Mouse (Mus musculus): Measurements from ENCODE around the gene Trim17. TPM values are rescaled to one million over a fixed set of nuclear protein-coding genes. Genes with fewer than 3 reads are reported as not detected.

The Trim17 gene
- polyA plus RNA-seq, 1 experiment from 2014 or later = 0.57 TPM

- Histone ChIP-seq H3K27ac (peak overlapping the region; percentile 74), H3K4me3 (peak overlapping the region; percentile 42), H3K4me1 (replicated peaks) (peaks cover 8% of the 10 kb centered on the region), H3K27me3 (no peaks in the 10 kb centered on the region), H3K4me2 (peak overlapping the region; percentile 61), H3K36me3 (peaks cover 22% of the 10 kb centered on the region), H3K9ac (peak overlapping the region; percentile 38; the same call in 1 of the 2 replicates), H3K9me3 (replicated peaks) (no peaks in the 10 kb centered on the region)
- WGBS = 26% methylated on average over 20 of the region's 20 CpGs
- no peak; the same call in 1 of the 2 replicates for ATAC-seq (replicated peaks; ENCODE audit: insufficient number of reproducible peaks, insufficient read depth, low FRiP score, low read depth)
Observed at GRCm38 (mm10) chr11:58927790-58928651, 26.5 kb upstream of the Trim17 start.

GRCm38 (mm10) chr11:58929055-58929454 lies 25.4 kb upstream of the Trim17 start:
- 66% methylated on average over 4 of the region's 4 CpGs for WGBS
- H3K4me2 ChIP-seq = no peak overlapping the region
- H3K27me3 ChIP-seq = no peaks in the 10 kb centered on the region
- ATAC-seq (replicated peaks; ENCODE audit: insufficient number of reproducible peaks, insufficient read depth, low FRiP score, low read depth) = no peak
- H3K4me3 ChIP-seq = no peak overlapping the region
- H3K9me3 ChIP-seq (replicated peaks) = no peaks in the 10 kb centered on the region
- H3K9ac ChIP-seq = no peak overlapping the region
- H3K27ac ChIP-seq = no peak overlapping the region
- H3K36me3 ChIP-seq = peaks cover 33% of the 10 kb centered on the region
- peaks cover 8% of the 10 kb centered on the region for H3K4me1 ChIP-seq (replicated peaks)

- H3K4me3 ChIP-seq = no peak overlapping the region
- H3K9ac ChIP-seq = no peak overlapping the region
- no peak overlapping the region for H3K27ac ChIP-seq
- H3K4me1 ChIP-seq (replicated peaks) = peaks cover 8% of the 10 kb centered on the region
- no peak for ATAC-seq (replicated peaks; ENCODE audit: insufficient number of reproducible peaks, insufficient read depth, low FRiP score, low read depth)
- H3K27me3 ChIP-seq = no peaks in the 10 kb centered on the region
- WGBS = 49% methylated on average over 3 of the region's 3 CpGs
- H3K9me3 ChIP-seq (replicated peaks) = no peaks in the 10 kb centered on the region
- no peak overlapping the region for H3K4me2 ChIP-seq
- peaks cover 38% of the 10 kb centered on the region for H3K36me3 ChIP-seq
Observed at GRCm38 (mm10) chr11:58929641-58930040, 24.8 kb upstream of the Trim17 start.

GRCm38 (mm10) chr11:58930254-58930653 lies 24.2 kb upstream of the Trim17 start:
- Histone ChIP-seq H3K4me1 (replicated peaks) (peaks cover 8% of the 10 kb centered on the region), H3K4me3 (no peak overlapping the region), H3K27me3 (no peaks in the 10 kb centered on the region), H3K27ac (no peak overlapping the region), H3K36me3 (peaks cover 42% of the 10 kb centered on the region), H3K9ac (no peak overlapping the region), H3K4me2 (no peak overlapping the region), H3K9me3 (replicated peaks) (no peaks in the 10 kb centered on the region)
- no peak for ATAC-seq (replicated peaks; ENCODE audit: insufficient number of reproducible peaks, insufficient read depth, low FRiP score, low read depth)
- WGBS = 84% methylated on average over 3 of the region's 3 CpGs

GRCm38 (mm10) chr11:58931576-58931975 lies 22.9 kb upstream of the Trim17 start:
- no peak overlapping the region for H3K4me2 ChIP-seq
- H3K27me3 ChIP-seq = no peaks in the 10 kb centered on the region
- no peak overlapping the region for H3K4me3 ChIP-seq
- H3K36me3 ChIP-seq = peaks cover 50% of the 10 kb centered on the region
- no peak overlapping the region for H3K27ac ChIP-seq
- WGBS = 65% methylated on average over 4 of the region's 4 CpGs
- H3K9me3 ChIP-seq (replicated peaks) = no peaks in the 10 kb centered on the region
- no peak overlapping the region for H3K9ac ChIP-seq
- H3K4me1 ChIP-seq (replicated peaks) = peaks cover 14% of the 10 kb centered on the region
- ATAC-seq (replicated peaks; ENCODE audit: insufficient number of reproducible peaks, insufficient read depth, low FRiP score, low read depth) = no peak

GRCm38 (mm10) chr11:58937909-58938308 lies 16.6 kb upstream of the Trim17 start:
- peak overlapping the region; percentile 95 for H3K4me2 ChIP-seq
- no peaks in the 10 kb centered on the region for H3K9me3 ChIP-seq (replicated peaks)
- peaks cover 25% of the 10 kb centered on the region for H3K4me1 ChIP-seq (replicated peaks)
- H3K9ac ChIP-seq = peak overlapping the region; percentile 98
- WGBS = under 1% methylated on average over 13 of the region's 13 CpGs
- ATAC-seq (replicated peaks; ENCODE audit: insufficient number of reproducible peaks, insufficient read depth, low FRiP score, low read depth) = no peak
- H3K27me3 ChIP-seq = peaks cover 4% of the 10 kb centered on the region; the same call in 1 of the 2 replicates
- H3K36me3 ChIP-seq = peaks cover 33% of the 10 kb centered on the region
- peak overlapping the region; percentile 90 for H3K4me3 ChIP-seq
- H3K27ac ChIP-seq = peak overlapping the region; percentile 98

GRCm38 (mm10) chr11:58938322-58939087 lies 16.0 kb upstream of the Trim17 start, which contains the start of gene Rnf187:
Gene Rnf187, minus strand, starts transcription at chr11:58938916.
- WGBS = under 1% methylated on average over 94 of the region's 95 CpGs
- Histone ChIP-seq H3K4me2 (peak within 1 kb of the TSS; percentile 95), H3K27ac (peak within 1 kb of the TSS; percentile 98), H3K9ac (peak within 1 kb of the TSS; percentile 98), H3K36me3 (peaks cover 27% of the 10 kb centered on the region), H3K9me3 (replicated peaks) (no peaks in the 10 kb centered on the region), H3K4me3 (peak within 1 kb of the TSS; percentile 90), H3K27me3 (peaks cover 5% of the 10 kb centered on the region), H3K4me1 (replicated peaks) (peaks cover 25% of the 10 kb centered on the region)
- peak; percentile 97 for ATAC-seq (replicated peaks; ENCODE audit: insufficient number of reproducible peaks, insufficient read depth, low FRiP score, low read depth)

- ATAC-seq (replicated peaks; ENCODE audit: insufficient number of reproducible peaks, insufficient read depth, low FRiP score, low read depth) = no peak
- Histone ChIP-seq H3K27me3 (peaks cover 11% of the 10 kb centered on the region), H3K4me2 (peak overlapping the region; percentile 95), H3K27ac (peak overlapping the region; percentile 98), H3K9me3 (replicated peaks) (no peaks in the 10 kb centered on the region), H3K4me3 (peak overlapping the region; percentile 90), H3K4me1 (replicated peaks) (peaks cover 25% of the 10 kb centered on the region), H3K36me3 (peaks cover 21% of the 10 kb centered on the region), H3K9ac (peak overlapping the region; percentile 8; the same call in 1 of the 2 replicates)
- 18% methylated on average over 6 of the region's 6 CpGs for WGBS
Observed at GRCm38 (mm10) chr11:58939088-58939439, 15.4 kb upstream of the Trim17 start.

GRCm38 (mm10) chr11:58944136-58944535 lies 10.3 kb upstream of the Trim17 start:
- Histone ChIP-seq H3K9me3 (replicated peaks) (no peaks in the 10 kb centered on the region), H3K27ac (no peak overlapping the region), H3K4me3 (no peak overlapping the region), H3K9ac (no peak overlapping the region), H3K36me3 (no peaks in the 10 kb centered on the region), H3K4me1 (replicated peaks) (peaks cover 12% of the 10 kb centered on the region), H3K27me3 (peaks cover 20% of the 10 kb centered on the region), H3K4me2 (no peak overlapping the region)
- 66% methylated on average over 5 of the region's 5 CpGs for WGBS
- no peak for ATAC-seq (replicated peaks; ENCODE audit: insufficient number of reproducible peaks, insufficient read depth, low FRiP score, low read depth)

GRCm38 (mm10) chr11:58947306-58947705 lies 7.2 kb upstream of the Trim17 start:
- Histone ChIP-seq H3K9ac (no peak overlapping the region), H3K27me3 (peaks cover 36% of the 10 kb centered on the region), H3K4me1 (replicated peaks) (peaks cover 18% of the 10 kb centered on the region), H3K27ac (no peak overlapping the region), H3K4me3 (no peak overlapping the region), H3K4me2 (no peak overlapping the region), H3K36me3 (no peaks in the 10 kb centered on the region), H3K9me3 (replicated peaks) (no peaks in the 10 kb centered on the region)
- ATAC-seq (replicated peaks; ENCODE audit: insufficient number of reproducible peaks, insufficient read depth, low FRiP score, low read depth) = no peak
- 74% methylated on average over 3 of the region's 3 CpGs for WGBS

- Histone ChIP-seq H3K27ac (peak overlapping the region; percentile 78), H3K4me1 (replicated peaks) (peaks cover 19% of the 10 kb centered on the region), H3K4me3 (peak overlapping the region; percentile 49), H3K9ac (peak overlapping the region; percentile 22), H3K27me3 (peaks cover 32% of the 10 kb centered on the region), H3K36me3 (no peaks in the 10 kb centered on the region), H3K9me3 (replicated peaks) (no peaks in the 10 kb centered on the region), H3K4me2 (peak overlapping the region; percentile 77)
- no peak for ATAC-seq (replicated peaks; ENCODE audit: insufficient number of reproducible peaks, insufficient read depth, low FRiP score, low read depth)
- 16% methylated on average over 23 of the region's 23 CpGs for WGBS
Observed at GRCm38 (mm10) chr11:58947798-58948528, 6.5 kb upstream of the Trim17 start.
